Mouse (Mus musculus): ENCODE data around the gene Igsf21. TPM values are rescaled to one million over a fixed set of nuclear protein-coding genes. Genes with fewer than 3 reads are reported as not detected.

Igsf21 gene
- polyA plus RNA-seq, 1 experiment from 2014 or later: 13.8 TPM

- Histone ChIP-seq H3K27me3 (ENCODE audit: insufficient read depth, poor library complexity, severe bottlenecking) (peaks cover 9% of the 10 kb centered on the region), H3K4me1 (replicated peaks) (peaks cover 32% of the 10 kb centered on the region), H3K9me3 (no peaks in the 10 kb centered on the region), H3K36me3 (no peaks in the 10 kb centered on the region), H3K27ac (peak overlapping the region; percentile 64; the same call in 1 of the 2 replicates), H3K4me3 (no peak overlapping the region)
- DNase-seq (ENCODE audit: low spot score): no peak
- WGBS: 65% methylated on average over 12 of the region's 12 CpGs
These were observed 73.5 kb downstream of the Igsf21 start for GRCm38 (mm10) chr4:140173084-140173483.

- no peaks in the 10 kb centered on the region for H3K9me3 ChIP-seq
- no peak for DNase-seq (ENCODE audit: low spot score)
- H3K27me3 ChIP-seq (ENCODE audit: insufficient read depth, poor library complexity, severe bottlenecking): peaks cover 9% of the 10 kb centered on the region
- WGBS: 83% methylated on average over 1 of the region's 1 CpGs
- peaks cover 36% of the 10 kb centered on the region for H3K4me1 ChIP-seq (replicated peaks)
- H3K27ac ChIP-seq: no peak overlapping the region
- H3K4me3 ChIP-seq: no peak overlapping the region
- H3K36me3 ChIP-seq: no peaks in the 10 kb centered on the region
These were observed 74.7 kb downstream of the Igsf21 start for GRCm38 (mm10) chr4:140171917-140172316.

- no peak overlapping the region for H3K4me3 ChIP-seq
These were observed 75.4 kb downstream of the Igsf21 start for GRCm38 (mm10) chr4:140171189-140171588.

GRCm38 (mm10) chr4:140165851-140166250 lies 80.7 kb downstream of the Igsf21 start:
- H3K36me3 ChIP-seq: no peaks in the 10 kb centered on the region
- H3K9me3 ChIP-seq: peaks cover 3% of the 10 kb centered on the region; the same call in 1 of the 2 replicates
- H3K4me3 ChIP-seq: no peak overlapping the region
- H3K4me1 ChIP-seq (replicated peaks): peaks cover 22% of the 10 kb centered on the region
- H3K27ac ChIP-seq: no peak overlapping the region
- DNase-seq (ENCODE audit: low spot score): no peak
- 82% methylated on average over 7 of the region's 7 CpGs for WGBS
- peaks cover 8% of the 10 kb centered on the region for H3K27me3 ChIP-seq (ENCODE audit: insufficient read depth, poor library complexity, severe bottlenecking)

More at GRCm38 (mm10) chr4:140171189-140171588, 75.4 kb downstream of the Igsf21 start:
- Histone ChIP-seq H3K9me3 (no peaks in the 10 kb centered on the region), H3K27ac (no peak overlapping the region), H3K36me3 (no peaks in the 10 kb centered on the region), H3K27me3 (ENCODE audit: insufficient read depth, poor library complexity, severe bottlenecking) (peaks cover 9% of the 10 kb centered on the region), H3K4me1 (replicated peaks) (peaks cover 36% of the 10 kb centered on the region)
- DNase-seq (ENCODE audit: low spot score): no peak

- no peak for DNase-seq (ENCODE audit: low spot score)
- Histone ChIP-seq H3K4me1 (replicated peaks) (peaks cover 25% of the 10 kb centered on the region), H3K4me3 (no peak overlapping the region), H3K36me3 (no peaks in the 10 kb centered on the region), H3K9me3 (peaks cover 3% of the 10 kb centered on the region; the same call in 1 of the 2 replicates), H3K27ac (no peak overlapping the region), H3K27me3 (ENCODE audit: insufficient read depth, poor library complexity, severe bottlenecking) (peaks cover 3% of the 10 kb centered on the region; the same call in 1 of the 2 replicates)
- WGBS: 90% methylated on average over 9 of the region's 9 CpGs
These were observed 81.9 kb downstream of the Igsf21 start for GRCm38 (mm10) chr4:140164662-140165061.

- peaks cover 19% of the 10 kb centered on the region for H3K4me1 ChIP-seq (replicated peaks)
- WGBS: 43% methylated on average over 3 of the region's 3 CpGs
- no peak overlapping the region for H3K4me3 ChIP-seq
- no peaks in the 10 kb centered on the region for H3K36me3 ChIP-seq
- H3K27ac ChIP-seq: no peak overlapping the region
- no peaks in the 10 kb centered on the region for H3K27me3 ChIP-seq (ENCODE audit: insufficient read depth, poor library complexity, severe bottlenecking)
- peaks cover 3% of the 10 kb centered on the region; the same call in 1 of the 2 replicates for H3K9me3 ChIP-seq
- peak; percentile 25 for DNase-seq (ENCODE audit: low spot score)
These were observed 87.0 kb downstream of the Igsf21 start for GRCm38 (mm10) chr4:140159617-140160016.

GRCm38 (mm10) chr4:140154899-140155463 lies 91.6 kb downstream of the Igsf21 start:
- no peaks in the 10 kb centered on the region for H3K9me3 ChIP-seq
- H3K36me3 ChIP-seq: no peaks in the 10 kb centered on the region
- peaks cover 27% of the 10 kb centered on the region for H3K4me1 ChIP-seq (replicated peaks)
- no peak for DNase-seq (ENCODE audit: low spot score)
- peak overlapping the region; percentile 79 for H3K27ac ChIP-seq
- WGBS: 61% methylated on average over 5 of the region's 5 CpGs
- H3K4me3 ChIP-seq: no peak overlapping the region
- peaks cover 4% of the 10 kb centered on the region for H3K27me3 ChIP-seq (ENCODE audit: insufficient read depth, poor library complexity, severe bottlenecking)

GRCm38 (mm10) chr4:140154484-140154883 lies 92.1 kb downstream of the Igsf21 start:
- peaks cover 4% of the 10 kb centered on the region for H3K27me3 ChIP-seq (ENCODE audit: insufficient read depth, poor library complexity, severe bottlenecking)
- no peaks in the 10 kb centered on the region for H3K36me3 ChIP-seq
- 27% methylated on average over 5 of the region's 5 CpGs for WGBS
- H3K9me3 ChIP-seq: no peaks in the 10 kb centered on the region
- H3K4me1 ChIP-seq (replicated peaks): peaks cover 23% of the 10 kb centered on the region
- DNase-seq (ENCODE audit: low spot score): peak; percentile 35
- H3K4me3 ChIP-seq: no peak overlapping the region
- H3K27ac ChIP-seq: peak overlapping the region; percentile 79

GRCm38 (mm10) chr4:140153711-140154114 lies 92.9 kb downstream of the Igsf21 start:
- no peak overlapping the region for H3K4me3 ChIP-seq
- H3K4me1 ChIP-seq (replicated peaks): peaks cover 23% of the 10 kb centered on the region
- no peak for DNase-seq (ENCODE audit: low spot score)
- no peaks in the 10 kb centered on the region for H3K36me3 ChIP-seq
- 68% methylated on average over 9 of the region's 9 CpGs for WGBS
- peak overlapping the region; percentile 79 for H3K27ac ChIP-seq
- no peaks in the 10 kb centered on the region for H3K9me3 ChIP-seq
- H3K27me3 ChIP-seq (ENCODE audit: insufficient read depth, poor library complexity, severe bottlenecking): peaks cover 4% of the 10 kb centered on the region

- no peaks in the 10 kb centered on the region for H3K9me3 ChIP-seq
- WGBS: 38% methylated on average over 7 of the region's 7 CpGs
- DNase-seq (ENCODE audit: low spot score): peak; percentile 71
- H3K4me1 ChIP-seq (replicated peaks): peaks cover 24% of the 10 kb centered on the region
- no peaks in the 10 kb centered on the region for H3K36me3 ChIP-seq
- H3K27me3 ChIP-seq (ENCODE audit: insufficient read depth, poor library complexity, severe bottlenecking): peaks cover 4% of the 10 kb centered on the region
- H3K27ac ChIP-seq: no peak overlapping the region
- no peak overlapping the region for H3K4me3 ChIP-seq
These were observed 93.5 kb downstream of the Igsf21 start for GRCm38 (mm10) chr4:140153101-140153500.

- Histone ChIP-seq H3K36me3 (no peaks in the 10 kb centered on the region), H3K4me1 (replicated peaks) (peaks cover 30% of the 10 kb centered on the region), H3K9me3 (no peaks in the 10 kb centered on the region), H3K27me3 (ENCODE audit: insufficient read depth, poor library complexity, severe bottlenecking) (peaks cover 8% of the 10 kb centered on the region), H3K4me3 (no peak overlapping the region), H3K27ac (no peak overlapping the region)
- 78% methylated on average over 8 of the region's 8 CpGs for WGBS
- no peak for DNase-seq (ENCODE audit: low spot score)
These were observed 96.9 kb downstream of the Igsf21 start for GRCm38 (mm10) chr4:140149706-140150105.

- Histone ChIP-seq H3K4me1 (replicated peaks) (peaks cover 15% of the 10 kb centered on the region; the same call in 1 of the 2 replicates), H3K27ac (no peak overlapping the region; the same call in 1 of the 2 replicates), H3K4me3 (no peak overlapping the region), H3K9me3 (no peaks in the 10 kb centered on the region), H3K27me3 (ENCODE audit: insufficient read depth, poor library complexity, severe bottlenecking) (peaks cover 8% of the 10 kb centered on the region), H3K36me3 (no peaks in the 10 kb centered on the region)
- WGBS: 78% methylated on average over 20 of the region's 20 CpGs
- no peak for DNase-seq (ENCODE audit: low spot score)
These were observed 98.5 kb downstream of the Igsf21 start for GRCm38 (mm10) chr4:140147857-140148695.

Measured in hindbrain, embryonic 10.5 days (tissue).